Mouse (Mus musculus) forebrain, embryonic 13.5 days (tissue): ENCODE measurements around the gene Smim4. TPM values are rescaled to one million over a fixed set of nuclear protein-coding genes. Genes with fewer than 3 reads are reported as not detected.

Source experiments
- ATAC-seq: fragments of 200-750 bp; cut with Nextera tagmentation; 2 replicates; pipeline ENCODE4 v1.8.0; 2017
- H3K27ac ChIP-seq: fragments of 300-500 bp; sonication (generic); 2 replicates; pipeline ENCODE4 v1.5.1; 2015; ENCODE audit warnings: inconsistent platforms, mild to moderate bottlenecking, moderate library complexity
- H3K27me3 ChIP-seq: fragments of 300-500 bp; sonication (generic); 2 replicates; pipeline ENCODE4 v1.6.1; 2015; ENCODE audit warnings: mild to moderate bottlenecking, inconsistent platforms
- H3K36me3 ChIP-seq: fragments of 300-500 bp; sonication (generic); 2 replicates; pipeline ENCODE4 v1.6.1; 2015; ENCODE audit warnings: mild to moderate bottlenecking, inconsistent platforms; ENCODE audit not compliant: poor library complexity, severe bottlenecking
- H3K4me1 ChIP-seq: fragments of 300-500 bp; sonication (generic); 2 replicates; pipeline ENCODE4 v1.6.1; 2015; ENCODE audit warnings: inconsistent platforms
- H3K4me2 ChIP-seq: fragments of 300-500 bp; sonication (generic); 2 replicates; pipeline ENCODE4 v1.6.1; 2015; ENCODE audit warnings: inconsistent platforms, mild to moderate bottlenecking, moderate library complexity
- H3K4me3 ChIP-seq: fragments of 300-500 bp; sonication (generic); 2 replicates; pipeline ENCODE4 v1.5.1; 2015; ENCODE audit warnings: mild to moderate bottlenecking, inconsistent platforms
- H3K9ac ChIP-seq: fragments of 300-500 bp; sonication (generic); 2 replicates; pipeline ENCODE4 v1.6.1; 2015; ENCODE audit warnings: mild to moderate bottlenecking, inconsistent platforms
- H3K9me3 ChIP-seq: fragments of 300-500 bp; sonication (generic); replicated peaks from 2 replicates; pipeline ENCODE4 v1.6.1; 2016; ENCODE audit warnings: inconsistent platforms
- WGBS: fragments of 180-500 bp; shearing (Covaris S2); methylation state at CpG from one replicate; pipeline ENCODE4 v1.1.7; 2015; 5-methylcytosine and 5-hydroxymethylcytosine counted together
- polyA plus RNA-seq: library from polyadenylated mRNA; unstranded; fragments of >200 nt; fragmentation: Nextera tagmentation; extraction: Ambion mirVana; gene quantifications from 2 replicates; pipeline ENCODE4 v1.2.1, GENCODE M21; 2015

The Smim4 gene
- polyA plus RNA-seq, 1 experiment from 2014 or later: 82.2 TPM

GRCm38 (mm10) chr14:31137791-31138190, 9.0 kb upstream of the Smim4 start:
- 86% methylated on average over 11 of the region's 11 CpGs for WGBS
- Histone ChIP-seq H3K9me3 (no peaks in the 10 kb centered on the region), H3K9ac (no peak overlapping the region), H3K4me2 (no peak overlapping the region), H3K27me3 (no peaks in the 10 kb centered on the region), H3K36me3 (peaks cover 86% of the 10 kb centered on the region), H3K4me1 (peaks cover 22% of the 10 kb centered on the region), H3K4me3 (no peak overlapping the region), H3K27ac (no peak overlapping the region)
- no peak for ATAC-seq

DNA sequence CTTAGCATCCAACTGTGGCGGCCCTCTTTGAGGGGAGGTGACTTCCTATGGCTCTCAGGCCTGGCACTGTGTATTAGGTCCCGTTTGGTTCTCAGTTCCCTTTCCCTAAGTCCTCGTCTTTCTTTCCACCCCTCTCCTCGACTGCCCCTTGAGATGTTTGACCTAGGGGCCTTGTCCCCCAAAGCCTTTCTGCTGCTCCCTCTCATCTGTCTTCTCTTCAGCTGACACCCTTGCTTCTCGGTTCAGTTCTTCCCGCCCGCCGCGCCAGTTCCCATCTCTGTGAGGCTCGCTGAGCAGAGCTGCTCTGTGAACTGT, 8.5 kb upstream of the Smim4 start:
- ATAC-seq: no peak
- 89% methylated on average over 10 of the region's 10 CpGs for WGBS
- peaks cover 80% of the 10 kb centered on the region for H3K36me3 ChIP-seq
- no peak overlapping the region for H3K9ac ChIP-seq
- no peak overlapping the region for H3K27ac ChIP-seq
- no peaks in the 10 kb centered on the region for H3K9me3 ChIP-seq
- H3K4me1 ChIP-seq: peaks cover 28% of the 10 kb centered on the region
- H3K27me3 ChIP-seq: no peaks in the 10 kb centered on the region
- no peak overlapping the region for H3K4me2 ChIP-seq
- H3K4me3 ChIP-seq: no peak overlapping the region

- H3K27ac ChIP-seq: no peak overlapping the region
- no peak overlapping the region for H3K4me2 ChIP-seq
- peaks cover 34% of the 10 kb centered on the region for H3K4me1 ChIP-seq
- H3K36me3 ChIP-seq: peaks cover 74% of the 10 kb centered on the region
- no peak overlapping the region for H3K4me3 ChIP-seq
- H3K9me3 ChIP-seq: no peaks in the 10 kb centered on the region
- no peak overlapping the region for H3K9ac ChIP-seq
- no peak for ATAC-seq
- 92% methylated on average over 26 of the region's 26 CpGs for WGBS
- no peaks in the 10 kb centered on the region for H3K27me3 ChIP-seq
These were observed 7.9 kb upstream of the Smim4 start for GRCm38 (mm10) chr14:31136411-31137280.

- Histone ChIP-seq H3K27me3 (no peaks in the 10 kb centered on the region), H3K9me3 (no peaks in the 10 kb centered on the region), H3K4me2 (no peak overlapping the region), H3K27ac (no peak overlapping the region), H3K9ac (no peak overlapping the region), H3K4me3 (no peak overlapping the region), H3K4me1 (peaks cover 35% of the 10 kb centered on the region), H3K36me3 (peaks cover 65% of the 10 kb centered on the region)
- WGBS: 94% methylated on average over 34 of the region's 34 CpGs
- no peak for ATAC-seq
These were observed 7.0 kb upstream of the Smim4 start for GRCm38 (mm10) chr14:31135495-31136410.

- Histone ChIP-seq H3K4me3 (no peak overlapping the region), H3K27ac (peak overlapping the region; percentile 78), H3K27me3 (no peaks in the 10 kb centered on the region), H3K36me3 (peaks cover 51% of the 10 kb centered on the region), H3K4me2 (peak overlapping the region; percentile 83), H3K9me3 (no peaks in the 10 kb centered on the region), H3K9ac (peak overlapping the region; percentile 93; the same call in 1 of the 2 replicates), H3K4me1 (peaks cover 46% of the 10 kb centered on the region)
- WGBS: 74% methylated on average over 25 of the region's 25 CpGs
- ATAC-seq: no peak
These were observed 5.6 kb upstream of the Smim4 start for GRCm38 (mm10) chr14:31134015-31135000.

DNA sequence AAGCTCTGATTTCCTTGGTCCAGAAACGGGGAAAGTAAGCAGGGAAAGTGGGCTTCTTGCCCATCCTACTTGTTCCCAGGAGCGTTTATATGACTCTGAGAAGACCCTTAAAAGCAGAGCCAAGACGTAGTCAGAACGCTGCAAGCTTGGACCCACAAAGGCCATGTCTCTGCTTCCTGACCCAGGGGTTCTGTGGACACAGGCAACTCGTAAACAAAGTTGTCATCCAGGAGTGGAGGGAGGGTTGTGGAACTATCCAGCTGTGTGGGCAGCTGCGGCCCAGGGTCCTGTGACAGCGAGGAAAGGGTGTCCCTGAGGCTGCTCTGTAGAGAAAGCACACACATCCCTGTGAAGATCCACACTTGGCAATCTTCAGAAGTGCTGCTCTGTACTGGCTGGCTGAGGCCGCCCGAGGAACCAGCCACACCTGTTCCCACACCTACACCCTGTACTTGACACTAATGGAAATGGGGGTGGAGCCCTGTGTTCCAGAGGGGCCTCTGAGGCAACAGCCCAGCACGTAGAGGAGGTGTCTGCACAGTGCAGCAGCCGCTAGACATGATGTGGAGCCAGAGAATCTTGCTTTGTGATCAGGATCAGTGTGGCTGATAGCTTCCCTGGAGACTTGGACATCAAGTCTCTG, 4.4 kb upstream of the Smim4 start:
- 75% methylated on average over 11 of the region's 11 CpGs for WGBS
- H3K9ac ChIP-seq: peak overlapping the region; percentile 93; the same call in 1 of the 2 replicates
- peaks cover 39% of the 10 kb centered on the region for H3K36me3 ChIP-seq

DNA sequence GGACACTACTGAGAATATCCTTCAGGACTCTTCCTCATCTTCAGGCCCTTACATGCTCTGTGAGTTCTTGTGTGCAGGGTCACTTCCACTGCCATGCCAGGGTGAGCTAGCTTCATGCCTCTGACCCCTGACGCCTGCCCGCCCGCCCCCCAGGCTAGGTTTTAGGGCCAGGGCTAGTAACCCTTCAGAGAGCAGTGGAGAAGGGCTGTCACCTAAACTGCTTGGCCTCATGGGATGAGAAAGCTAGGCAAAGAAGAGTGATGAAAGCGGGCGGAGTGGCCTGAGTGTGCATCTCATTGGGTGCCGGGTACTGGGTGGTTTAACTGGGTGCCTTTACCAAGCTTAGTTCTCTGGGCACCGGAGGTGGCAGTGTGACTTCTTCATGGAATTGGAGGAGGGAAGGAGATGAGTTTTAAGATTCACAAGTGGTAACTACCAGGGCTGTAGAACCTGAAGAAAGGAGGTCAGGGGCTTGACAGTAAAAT, 3.8 kb upstream of the Smim4 start:
- H3K4me2 ChIP-seq: peak overlapping the region; percentile 83
- 89% methylated on average over 7 of the region's 7 CpGs for WGBS
- peak overlapping the region; percentile 87 for H3K4me3 ChIP-seq
- ATAC-seq: no peak
- H3K9ac ChIP-seq: peak overlapping the region; percentile 93
- H3K36me3 ChIP-seq: peaks cover 33% of the 10 kb centered on the region
- peak overlapping the region; percentile 78 for H3K27ac ChIP-seq
- no peaks in the 10 kb centered on the region for H3K27me3 ChIP-seq
- H3K9me3 ChIP-seq: no peaks in the 10 kb centered on the region
- H3K4me1 ChIP-seq: peaks cover 52% of the 10 kb centered on the region

More for the DNA sequence above, 4.4 kb upstream of the Smim4 start:
- no peak for ATAC-seq
- Histone ChIP-seq H3K4me1 (peaks cover 48% of the 10 kb centered on the region), H3K4me2 (peak overlapping the region; percentile 83), H3K27me3 (no peaks in the 10 kb centered on the region), H3K9me3 (no peaks in the 10 kb centered on the region), H3K4me3 (peak overlapping the region; percentile 87), H3K27ac (peak overlapping the region; percentile 78)

DNA sequence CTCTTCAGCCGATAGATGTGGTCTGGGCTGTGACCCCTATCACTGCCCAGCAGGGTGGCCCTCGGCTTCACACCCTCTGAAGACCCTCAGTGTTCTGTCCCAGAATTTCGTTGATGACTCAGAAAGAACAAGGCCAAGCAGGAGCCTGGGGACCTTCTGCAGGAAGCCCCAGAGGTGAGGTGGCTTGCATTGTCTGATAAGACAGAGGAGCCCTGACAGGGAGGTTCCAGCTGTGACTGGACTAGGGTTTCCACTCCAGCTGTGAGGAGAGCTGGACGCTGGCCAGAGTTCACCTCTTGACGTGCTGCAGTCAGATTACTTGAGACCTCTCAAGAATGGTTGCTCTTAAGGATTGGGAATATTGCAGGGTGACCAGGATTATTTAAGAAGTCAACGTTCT, 3.3 kb upstream of the Smim4 start:
- no peak for ATAC-seq
- H3K9me3 ChIP-seq: no peaks in the 10 kb centered on the region
- 8% methylated on average over 6 of the region's 6 CpGs for WGBS
- peak overlapping the region; percentile 83 for H3K4me2 ChIP-seq
- peak overlapping the region; percentile 78; the same call in 1 of the 2 replicates for H3K27ac ChIP-seq
- H3K4me3 ChIP-seq: peak overlapping the region; percentile 87
- peaks cover 28% of the 10 kb centered on the region for H3K36me3 ChIP-seq
- H3K27me3 ChIP-seq: no peaks in the 10 kb centered on the region
- H3K9ac ChIP-seq: peak overlapping the region; percentile 93
- H3K4me1 ChIP-seq: peaks cover 57% of the 10 kb centered on the region

GRCm38 (mm10) chr14:31131272-31131821, 2.6 kb upstream of the Smim4 start:
- H3K4me1 ChIP-seq: peaks cover 62% of the 10 kb centered on the region
- no peaks in the 10 kb centered on the region for H3K9me3 ChIP-seq
- H3K27me3 ChIP-seq: no peaks in the 10 kb centered on the region
- H3K4me2 ChIP-seq: peak overlapping the region; percentile 83
- peaks cover 21% of the 10 kb centered on the region for H3K36me3 ChIP-seq
- ATAC-seq: no peak; the same call in 1 of the 2 replicates
- WGBS: under 1% methylated on average over 43 of the region's 43 CpGs
- peak overlapping the region; percentile 93 for H3K9ac ChIP-seq
- H3K4me3 ChIP-seq: peak overlapping the region; percentile 87
- H3K27ac ChIP-seq: peak overlapping the region; percentile 90

DNA sequence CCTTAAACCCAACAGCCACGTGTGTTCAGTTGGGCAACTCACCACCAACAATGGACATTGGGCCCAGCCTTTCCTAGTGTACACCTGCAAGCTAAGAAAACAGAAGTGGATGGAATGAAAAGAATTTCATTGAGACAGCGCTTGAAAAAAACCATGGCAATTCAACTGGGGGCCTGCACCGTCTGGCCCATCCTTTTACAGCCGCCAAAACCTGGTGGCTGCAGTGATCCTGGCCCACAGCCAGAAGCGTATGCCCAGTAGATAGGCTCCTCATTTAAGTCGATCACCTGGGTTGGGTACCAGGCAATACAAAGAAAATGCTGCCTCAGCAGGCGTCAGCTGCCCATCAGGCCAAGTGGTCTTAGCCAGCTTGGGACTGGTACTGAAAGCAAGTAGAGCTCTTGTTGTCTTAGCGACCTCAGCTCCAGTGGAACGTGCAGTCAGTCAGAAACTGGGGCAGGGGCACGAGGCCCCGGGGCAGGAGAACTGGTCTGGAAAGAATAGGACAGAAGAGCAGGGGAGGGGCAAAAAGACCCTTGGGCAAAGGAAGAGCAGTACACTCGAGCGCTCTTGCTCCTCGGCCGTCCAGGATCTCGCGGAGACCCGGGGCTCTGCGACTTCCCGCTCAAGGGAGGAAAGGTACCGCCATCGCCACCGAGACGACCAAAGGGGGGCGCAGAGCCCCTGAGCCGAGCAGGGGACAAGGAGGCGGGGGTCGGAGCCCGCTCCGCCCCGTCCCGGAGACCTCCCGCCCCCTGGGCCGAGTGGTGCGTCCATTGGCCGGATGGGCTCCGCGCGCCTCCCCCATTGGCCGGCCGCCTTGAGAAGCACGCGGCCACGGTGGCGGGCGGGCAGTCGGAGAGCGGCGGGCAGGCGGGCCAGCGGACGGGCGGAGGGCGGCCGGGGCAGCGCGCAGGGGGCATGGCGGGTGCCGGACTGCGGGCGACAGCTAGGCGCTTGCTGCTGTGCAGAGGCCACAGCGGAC, 1.8 kb upstream of the Smim4 start, which contains the start of gene Nt5dc2:
TSS of gene Nt5dc2 (plus strand) at position 818 of the 985 bp plus-strand sequence.
- Histone ChIP-seq H3K27me3 (no peaks in the 10 kb centered on the region), H3K27ac (peak within 1 kb of the TSS; percentile 90), H3K4me3 (peak within 1 kb of the TSS; percentile 87), H3K9me3 (no peaks in the 10 kb centered on the region), H3K4me2 (peak within 1 kb of the TSS; percentile 83), H3K4me1 (peaks cover 67% of the 10 kb centered on the region), H3K36me3 (peaks cover 16% of the 10 kb centered on the region), H3K9ac (peak within 1 kb of the TSS; percentile 93)
- ATAC-seq: peak; percentile 69
- WGBS: 5% methylated on average over 34 of the region's 63 CpGs
